Mouse (Mus musculus) erythroblast, embryonic 14.5 days (primary cell): ENCODE data around the gene Gm17018. TPM values are rescaled to one million over a fixed set of nuclear protein-coding genes. Genes with fewer than 3 reads are reported as not detected.
"Not testable (repeated sequence)": the region's sequence is repeated elsewhere in the genome, so short reads cannot be mapped to it uniquely, and the experiment has no call there.

Experiments used
- H3K27me3 ChIP-seq: 2 replicates; pipeline ENCODE4 v1.6.1; 2012; ENCODE audit warnings: inconsistent platforms; ENCODE audit not compliant: control insufficient read depth
- H3K36me3 ChIP-seq: 2 replicates; pipeline ENCODE4 v1.6.1; 2012; ENCODE audit warnings: mild to moderate bottlenecking, inconsistent platforms; ENCODE audit not compliant: control insufficient read depth
- H3K4me1 ChIP-seq: 2 replicates; pipeline ENCODE4 v1.6.1; 2012; ENCODE audit warnings: inconsistent platforms; ENCODE audit not compliant: control insufficient read depth
- H3K4me3 ChIP-seq: replicated peaks from 2 replicates; pipeline ENCODE3; 2012; ENCODE audit warnings: moderate library complexity, mild to moderate bottlenecking, inconsistent platforms
- H3K9me3 ChIP-seq: 2 replicates; pipeline ENCODE4 v1.6.1; 2012; ENCODE audit warnings: low read length, inconsistent platforms, mixed read lengths; ENCODE audit not compliant: control insufficient read depth
- GATA1 ChIP-seq: IDR thresholded peaks from 2 replicates; pipeline ENCODE4 v1.6.1; 2012; ENCODE audit warnings: low read length, inconsistent platforms, mixed read lengths
- TAL1 ChIP-seq: IDR thresholded peaks from 3 replicates; pipeline ENCODE4 v1.6.1; 2012; ENCODE audit warnings: low read length, inconsistent platforms, mixed read lengths
- polyA plus RNA-seq: library from polyadenylated mRNA; stranded (reverse); fragments of >175 nt; gene quantifications from 2 replicates; pipeline ENCODE4 v1.2.3, GENCODE M21; 2012

Gm17018 gene
- polyA plus RNA-seq, 1 experiment = 1.9 TPM

DNA sequence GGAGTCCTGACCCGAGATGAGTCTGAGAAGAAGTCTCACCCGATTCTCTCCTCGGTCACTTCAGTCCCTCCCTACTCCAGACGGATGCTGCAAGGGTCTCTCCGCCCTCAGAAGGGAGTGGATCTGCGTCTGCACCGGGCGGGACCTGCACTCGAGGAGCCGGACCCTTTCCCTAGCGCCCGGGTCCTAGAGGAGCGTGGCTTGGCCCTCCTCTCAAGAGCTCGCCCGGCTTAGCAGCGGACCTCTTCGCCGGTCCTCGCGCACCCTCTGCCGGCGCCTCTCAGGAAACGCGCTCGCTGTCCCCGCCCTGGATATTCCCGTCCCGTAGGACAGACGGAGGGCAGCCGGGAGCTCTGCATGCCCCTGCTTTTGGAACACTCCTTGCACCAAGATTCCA is 15.5 kb upstream of the Gm17018 start:
- Histone ChIP-seq H3K36me3 (no peaks in the 10 kb centered on the region; the same call in none of the 2 replicates), H3K27me3 (peaks cover 56% of the 10 kb centered on the region), H3K4me1 (peaks cover 66% of the 10 kb centered on the region), H3K4me3 (peak overlapping the region; percentile 47), H3K9me3 (peaks cover 12% of the 10 kb centered on the region)
- no peak for TF ChIP-seq TAL1
- no peak for TF ChIP-seq GATA1

DNA sequence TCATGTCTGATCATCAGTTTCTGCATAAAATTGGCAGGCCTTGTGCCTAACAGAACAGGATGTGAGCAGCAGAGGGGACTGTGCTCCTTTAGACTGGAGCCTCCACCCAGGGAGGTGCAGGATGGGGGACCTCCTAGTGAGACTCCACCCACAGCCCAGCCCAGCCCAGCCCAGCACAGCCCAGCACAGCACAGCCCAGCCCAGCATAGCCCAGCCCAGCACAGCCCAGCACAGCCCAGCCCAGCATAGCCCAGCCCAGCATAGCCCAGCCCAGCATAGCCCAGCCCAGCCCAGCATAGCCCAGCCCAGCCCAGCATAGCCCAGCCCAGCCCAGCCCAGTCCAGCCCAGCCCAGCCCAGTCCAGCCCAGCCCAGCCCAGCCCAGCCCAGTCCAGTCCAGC is 12.2 kb upstream of the Gm17018 start:
- not testable (repeated sequence) for H3K4me3 ChIP-seq
- peaks cover 12% of the 10 kb centered on the region for H3K9me3 ChIP-seq
- H3K4me1 ChIP-seq = peaks cover 56% of the 10 kb centered on the region
- H3K36me3 ChIP-seq = peaks cover 10% of the 10 kb centered on the region
- H3K27me3 ChIP-seq = peaks cover 29% of the 10 kb centered on the region

DNA sequence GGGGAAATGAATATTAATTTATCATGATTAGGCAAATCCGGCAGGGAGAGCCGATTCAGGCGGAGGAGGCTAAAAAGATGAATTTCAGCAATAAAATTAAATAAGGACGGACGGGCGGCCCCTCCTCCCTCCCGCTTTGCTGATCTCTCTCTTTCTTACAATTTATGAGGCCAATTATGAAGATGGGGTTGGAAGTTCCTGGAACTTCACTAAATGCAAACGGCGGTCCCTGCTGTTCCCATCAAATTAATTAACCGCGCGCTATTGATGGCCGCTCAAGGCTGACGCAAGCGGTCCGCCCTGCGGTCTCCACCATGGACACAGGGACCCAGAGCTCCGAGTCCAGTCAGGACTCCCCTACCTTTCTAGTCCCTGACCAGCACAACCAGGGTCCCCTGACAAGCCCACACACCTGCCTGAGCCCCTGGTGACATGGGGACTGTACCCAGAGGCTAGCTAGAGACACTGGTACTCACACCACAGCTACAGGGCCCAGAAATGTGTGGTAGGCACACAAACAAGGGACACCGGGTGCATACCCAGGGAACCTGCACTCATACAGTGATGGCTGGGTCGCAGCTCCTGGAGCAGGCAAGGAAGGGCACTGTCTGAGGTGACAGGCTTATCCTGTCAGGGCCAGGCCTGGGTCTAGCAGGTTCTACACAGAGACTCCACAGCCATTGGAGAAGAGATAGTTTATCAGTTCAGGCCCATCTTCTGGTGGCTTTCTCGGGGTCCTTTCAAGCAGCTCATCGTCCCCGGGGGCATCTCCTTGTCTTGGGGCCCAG is 11.1 kb upstream of the Gm17018 start:
- Histone ChIP-seq H3K4me1 (peaks cover 51% of the 10 kb centered on the region), H3K36me3 (peaks cover 21% of the 10 kb centered on the region), H3K4me3 (no peak overlapping the region), H3K9me3 (peaks cover 12% of the 10 kb centered on the region), H3K27me3 (peaks cover 19% of the 10 kb centered on the region)
- TF ChIP-seq GATA1 (no peak), TAL1 (no peak)

DNA sequence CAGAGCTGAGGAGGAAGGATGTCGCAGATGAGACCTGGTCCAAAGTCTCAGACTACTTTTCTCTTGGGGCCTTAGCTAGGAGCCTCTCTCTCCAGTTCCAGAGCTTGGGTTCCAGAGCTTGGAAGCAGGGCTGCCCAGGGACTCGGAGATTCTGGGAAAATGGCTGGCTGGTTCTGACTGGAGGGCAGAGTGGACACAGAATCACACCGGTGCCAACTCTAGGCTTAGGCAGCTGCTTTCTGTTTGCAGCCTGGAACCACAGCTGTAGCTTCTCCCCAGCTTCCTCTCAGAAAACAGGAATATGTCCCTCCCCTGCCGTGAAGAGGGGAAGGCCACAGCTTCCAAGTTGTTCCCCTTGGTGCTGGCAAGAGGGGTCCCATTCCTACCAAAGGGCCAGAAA is 10.5 kb upstream of the Gm17018 start:
- Histone ChIP-seq H3K9me3 (peaks cover 12% of the 10 kb centered on the region), H3K4me3 (no peak overlapping the region), H3K4me1 (peaks cover 45% of the 10 kb centered on the region), H3K27me3 (peaks cover 14% of the 10 kb centered on the region), H3K36me3 (peaks cover 27% of the 10 kb centered on the region)
- TF ChIP-seq TAL1 (no peak), GATA1 (no peak)

DNA sequence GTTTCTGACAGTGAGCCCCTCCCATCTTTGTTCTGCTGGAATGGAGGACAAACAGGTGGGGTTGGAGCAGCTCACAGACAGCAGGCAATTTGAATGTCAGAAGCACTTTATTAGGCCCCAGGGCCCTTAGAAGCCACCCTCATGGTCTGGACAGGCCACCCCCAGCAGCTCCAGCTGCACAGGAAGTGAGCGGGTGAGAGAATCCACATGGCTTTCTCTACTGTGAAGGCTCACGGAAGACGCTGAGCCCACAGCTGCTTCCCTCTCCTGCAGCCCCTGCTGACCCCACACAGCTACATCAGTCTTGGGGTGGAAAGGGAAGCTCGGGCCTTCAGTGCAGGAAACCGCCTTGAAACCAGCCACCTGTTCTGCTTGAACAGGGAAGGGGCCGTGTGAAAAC is 8.2 kb upstream of the Gm17018 start:
- H3K4me1 ChIP-seq = peaks cover 39% of the 10 kb centered on the region
- peaks cover 39% of the 10 kb centered on the region for H3K36me3 ChIP-seq
- H3K4me3 ChIP-seq = no peak overlapping the region
- peaks cover 2% of the 10 kb centered on the region; the same call in 1 of the 2 replicates for H3K27me3 ChIP-seq
- H3K9me3 ChIP-seq = peaks cover 12% of the 10 kb centered on the region
- TF ChIP-seq GATA1 (no peak), TAL1 (no peak)

DNA sequence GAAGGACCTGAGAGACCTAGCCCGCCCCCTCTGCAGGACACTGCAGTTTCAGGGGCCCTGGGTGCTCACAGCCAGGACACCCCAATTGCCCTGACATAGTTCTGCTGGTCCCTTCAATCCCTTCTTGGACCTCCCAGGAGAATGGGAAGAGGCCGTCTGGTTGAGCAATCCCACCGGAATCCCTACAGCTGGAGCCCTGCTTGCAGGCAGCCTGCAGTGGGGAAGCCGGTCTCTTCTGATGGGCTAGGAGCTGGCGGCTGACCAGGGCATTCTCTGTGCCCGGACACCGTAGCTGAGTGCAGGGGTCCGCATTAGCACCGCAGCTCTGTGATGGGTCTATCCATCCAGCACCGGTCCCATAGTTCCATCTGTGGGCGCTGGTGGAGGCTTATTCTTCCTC is 6.3 kb upstream of the Gm17018 start:
- no peak for TF ChIP-seq TAL1
- no peak for TF ChIP-seq GATA1
- Histone ChIP-seq H3K27me3 (no peaks in the 10 kb centered on the region), H3K4me1 (peaks cover 21% of the 10 kb centered on the region), H3K9me3 (no peaks in the 10 kb centered on the region; the same call in 1 of the 2 replicates), H3K36me3 (peaks cover 42% of the 10 kb centered on the region), H3K4me3 (no peak overlapping the region)

DNA sequence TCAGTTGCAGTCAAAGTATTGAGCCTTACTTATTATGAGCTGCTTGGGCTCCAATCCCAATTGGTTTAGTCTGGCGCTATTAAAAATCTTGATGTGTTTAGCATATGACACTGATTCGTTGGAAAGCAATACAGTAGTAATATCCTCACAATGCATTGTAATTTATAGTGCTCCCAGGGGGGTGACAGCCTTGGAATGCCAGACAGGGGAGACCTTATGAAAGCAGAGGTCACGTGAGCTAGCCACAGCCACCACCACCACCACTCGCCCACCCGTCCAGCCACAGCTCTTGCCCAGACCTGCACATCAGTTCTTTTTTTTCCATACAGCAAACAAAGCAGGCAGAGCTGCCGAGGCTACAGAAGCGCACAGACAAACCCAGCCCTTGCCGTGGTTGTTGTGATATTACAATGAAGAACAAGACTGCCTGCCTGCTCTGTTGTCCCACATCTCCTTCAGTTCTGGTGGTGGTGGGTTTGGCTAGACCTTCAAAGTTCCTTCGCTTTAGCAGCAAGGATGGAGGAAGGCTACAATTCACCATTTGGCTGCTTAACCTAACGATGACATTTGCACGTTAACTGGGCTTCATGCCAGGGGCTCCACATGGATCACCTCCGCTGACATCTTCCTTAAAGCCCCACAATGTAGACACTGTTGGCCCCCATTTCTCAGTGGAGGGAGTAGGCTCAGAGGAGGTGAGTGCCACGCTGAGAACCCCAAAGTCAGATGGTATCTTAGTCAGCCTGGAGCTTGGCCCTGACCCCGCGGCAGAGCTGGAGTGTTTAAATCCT is 5.7 kb downstream of the Gm17018 start:
- TF ChIP-seq GATA1 (no peak), TAL1 (no peak)
- no peaks in the 10 kb centered on the region for H3K27me3 ChIP-seq
- H3K4me3 ChIP-seq = no peak overlapping the region
- no peaks in the 10 kb centered on the region for H3K9me3 ChIP-seq
- peaks cover 6% of the 10 kb centered on the region for H3K4me1 ChIP-seq
- H3K36me3 ChIP-seq = no peaks in the 10 kb centered on the region; the same call in 1 of the 2 replicates

DNA sequence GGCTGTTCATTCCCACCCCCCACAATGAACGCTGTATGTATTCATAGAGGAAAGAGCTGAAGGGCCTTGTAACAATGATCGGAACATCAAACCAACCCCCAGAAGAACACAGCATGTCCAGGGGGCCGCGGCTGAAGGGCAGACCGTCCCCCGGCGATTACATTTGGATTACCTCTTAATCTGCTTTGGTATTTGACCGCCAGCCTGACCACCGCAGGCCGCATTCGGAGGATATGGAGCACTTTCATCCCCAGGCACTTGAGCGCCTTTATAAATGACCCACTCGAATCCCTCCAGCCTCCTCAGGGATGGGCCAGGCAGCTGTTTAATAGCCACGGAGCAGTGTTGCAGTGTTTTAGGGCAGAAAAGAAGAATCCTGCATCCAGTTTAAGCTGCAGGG is 7.0 kb downstream of the Gm17018 start:
- Histone ChIP-seq H3K36me3 (peaks cover 2% of the 10 kb centered on the region), H3K4me3 (no peak overlapping the region), H3K27me3 (no peaks in the 10 kb centered on the region), H3K4me1 (peaks cover 3% of the 10 kb centered on the region), H3K9me3 (no peaks in the 10 kb centered on the region)
- TF ChIP-seq GATA1 = no peak
- no peak for TF ChIP-seq TAL1

DNA sequence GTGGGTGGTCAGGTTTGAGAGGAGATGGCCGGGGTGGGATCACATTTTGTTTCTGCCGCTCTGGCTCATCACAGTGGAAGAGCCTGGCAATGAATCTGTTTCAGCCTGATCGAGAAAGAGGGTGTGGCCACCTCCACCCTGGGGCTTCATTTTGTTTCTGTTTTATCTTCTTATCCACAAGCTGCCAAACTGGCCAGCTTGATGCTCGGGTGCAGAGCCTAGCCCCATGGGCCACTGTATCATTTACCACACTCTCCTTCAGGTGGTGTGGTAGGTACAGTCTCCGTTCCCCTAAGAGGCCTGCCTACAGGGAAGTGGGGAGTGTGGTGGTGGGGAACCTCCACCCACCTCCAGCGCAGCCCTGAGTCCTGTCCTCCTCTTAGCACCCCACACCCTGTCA is 12.6 kb downstream of the Gm17018 start:
- Histone ChIP-seq H3K4me1 (peaks cover 48% of the 10 kb centered on the region), H3K4me3 (no peak overlapping the region), H3K9me3 (no peaks in the 10 kb centered on the region), H3K36me3 (peaks cover 19% of the 10 kb centered on the region), H3K27me3 (no peaks in the 10 kb centered on the region)
- no peak for TF ChIP-seq TAL1
- no peak for TF ChIP-seq GATA1
